8 mouse cellular contexts compared by ENCODE assay signal in genomic region chr3:105893941-105894391, GRCm38 (mm10). TPM values are rescaled to one million over a fixed set of nuclear protein-coding genes. Genes with fewer than 3 reads are reported as not detected.
DNase-seq lines count a peak whose midpoint lies in the region; ATAC-seq and TF ChIP-seq lines count a peak whose summit lies in the region.

No protein-coding gene starts in this region.

- peak; percentile 34; the same call in 1 of the 2 replicates for TF ChIP-seq EP300 in lung, postnatal 0 days (IDR thresholded peaks at IDR 0.05)

- TF ChIP-seq CTCF in intestine, postnatal 0 days (IDR thresholded peaks at IDR 0.05; ENCODE audit: low read depth), result no peak
- no peak for TF ChIP-seq CTCF in lung, postnatal 0 days (IDR thresholded peaks at IDR 0.05)

- intact Hi-C loops in left cerebral cortex, postnatal 4 days (cut with DNase I), result no loop called here

- no peak for DNase-seq in frontal cortex, postnatal 10 days (ENCODE audit: low spot score in 2 of 2)
- DNase-seq in ES-CJ7 (ENCODE audit: low read depth, low spot score), result peak; percentile 48
- peak; percentile 81 for DNase-seq in gastrocnemius, adult 18-20 months (ENCODE audit: low spot score)
- peak; percentile 47 for DNase-seq in lung, postnatal 0 days (ENCODE audit: low spot score)
- DNase-seq in left cerebral cortex, postnatal 4 days, result no peak

- H3K4me2 ChIP-seq in intestine, postnatal 0 days (replicated peaks; ENCODE audit: low read depth), result peak overlapping the region; percentile 49
- H3K4me2 ChIP-seq in lung, postnatal 0 days (replicated peaks; ENCODE audit: low read depth, low read length), result no peak overlapping the region
- no peak overlapping the region for H3K4me2 ChIP-seq in neural tube, embryonic 15.5 days

- 0 out of 2 replicates have a peak, but pooled peaks have one; percentile 13 for ATAC-seq in frontal cortex, adult (ENCODE audit: low TSS enrichment)
- ATAC-seq in intestine, postnatal 0 days, result peak; percentile 16
- peak; percentile 27 for ATAC-seq in lung, postnatal 0 days
- ATAC-seq in neural tube, embryonic 15.5 days (ENCODE audit: low FRiP score), result no peak

- H3K4me3 ChIP-seq in intestine, postnatal 0 days (ENCODE audit: low read depth, low read length), result no peak overlapping the region
- H3K4me3 ChIP-seq in lung, postnatal 0 days (ENCODE audit: low read depth, low read length), result no peak overlapping the region
- H3K4me3 ChIP-seq in neural tube, embryonic 15.5 days (replicated peaks), result no peak overlapping the region

- H3K36me3 ChIP-seq in intestine, postnatal 0 days (ENCODE audit: control insufficient read depth, insufficient read depth), result no peaks in the 10 kb centered on the region
- H3K36me3 ChIP-seq in lung, postnatal 0 days (ENCODE audit: insufficient read depth, low read length), result no peaks in the 10 kb centered on the region
- no peaks in the 10 kb centered on the region for H3K36me3 ChIP-seq in neural tube, embryonic 15.5 days

- no peaks in the 10 kb centered on the region for H3K9me3 ChIP-seq in intestine, postnatal 0 days (ENCODE audit: control insufficient read depth)
- no peaks in the 10 kb centered on the region for H3K9me3 ChIP-seq in lung, postnatal 0 days (ENCODE audit: low read length)
- H3K9me3 ChIP-seq in neural tube, embryonic 15.5 days (replicated peaks), result no peaks in the 10 kb centered on the region

- WGBS in intestine, postnatal 0 days, result 25% methylated on average over 6 of the region's 6 CpGs
- 42% methylated on average over 6 of the region's 6 CpGs for WGBS in lung, postnatal 0 days
- WGBS in neural tube, embryonic 15.5 days, result 72% methylated on average over 6 of the region's 6 CpGs

- peaks cover 9% of the 10 kb centered on the region; the same call in 1 of the 2 replicates for H3K4me1 ChIP-seq in intestine, postnatal 0 days (replicated peaks; ENCODE audit: control insufficient read depth, insufficient read depth, low read length)
- peaks cover 16% of the 10 kb centered on the region; the same call in 1 of the 2 replicates for H3K4me1 ChIP-seq in lung, postnatal 0 days (ENCODE audit: insufficient read depth, low read depth, low read length)
- H3K4me1 ChIP-seq in neural tube, embryonic 15.5 days, result no peaks in the 10 kb centered on the region

- no peaks in the 10 kb centered on the region for H3K27me3 ChIP-seq in intestine, postnatal 0 days (replicated peaks; ENCODE audit: control insufficient read depth, insufficient read depth, low read length)
- H3K27me3 ChIP-seq in lung, postnatal 0 days (replicated peaks; ENCODE audit: insufficient read depth, low read length), result no peaks in the 10 kb centered on the region
- no peaks in the 10 kb centered on the region for H3K27me3 ChIP-seq in neural tube, embryonic 15.5 days (replicated peaks)

- H3K27ac ChIP-seq in intestine, postnatal 0 days (ENCODE audit: low read depth, low read length), result peak overlapping the region; percentile 96
- H3K27ac ChIP-seq in lung, postnatal 0 days (ENCODE audit: low read length), result peak overlapping the region; percentile 74; the same call in 1 of the 2 replicates
- no peak overlapping the region for H3K27ac ChIP-seq in neural tube, embryonic 15.5 days (replicated peaks)

- H3K9ac ChIP-seq in intestine, postnatal 0 days (ENCODE audit: low read depth, low read length), result no peak overlapping the region
- no peak overlapping the region for H3K9ac ChIP-seq in lung, postnatal 0 days (replicated peaks; ENCODE audit: low read depth)
- H3K9ac ChIP-seq in neural tube, embryonic 15.5 days (replicated peaks), result no peak overlapping the region

RNA-seq across cellular contexts. Expression of gene Tmigd3, which starts 23.3 kb away (rescaled TPM):
- total RNA-seq in gastrocnemius, adult 18-20 months (2021), result not detected
- 0.44 and 0.48 TPM in 2 replicates for polyA plus RNA-seq in intestine, postnatal 0 days (2015; fragmentation: Nextera tagmentation; extraction: Ambion mirVana)
- polyA plus RNA-seq in lung, postnatal 0 days (2015; fragmentation: Nextera tagmentation; extraction: Ambion mirVana), result 1.5 and 1.6 TPM in 2 replicates
- not detected for total RNA-seq in left cerebral cortex, postnatal 4 days (2021)
- polyA plus RNA-seq in neural tube, embryonic 15.5 days (2015; fragmentation: Nextera tagmentation; extraction: Ambion mirVana), result not detected in 2 replicates

RNA-seq across cellular contexts. Expression of gene Adora3, which starts 23.3 kb away (rescaled TPM):
- total RNA-seq in gastrocnemius, adult 18-20 months (2021), result not detected
- 0.43 TPM in 2 replicates for polyA plus RNA-seq in intestine, postnatal 0 days (2015; fragmentation: Nextera tagmentation; extraction: Ambion mirVana)
- 0.82 and 0.89 TPM in 2 replicates for polyA plus RNA-seq in lung, postnatal 0 days (2015; fragmentation: Nextera tagmentation; extraction: Ambion mirVana)
- under 1 TPM; 0.28 to 0.36 TPM for total RNA-seq in left cerebral cortex, postnatal 4 days (2021)
- 0.27 and 0.42 TPM in 2 replicates for polyA plus RNA-seq in neural tube, embryonic 15.5 days (2015; fragmentation: Nextera tagmentation; extraction: Ambion mirVana)

RNA-seq across cellular contexts. Expression of gene I830077J02Rik, which starts 38.5 kb away (rescaled TPM):
- total RNA-seq in gastrocnemius, adult 18-20 months (2021), result under 1 TPM; 0.07 to 0.34 TPM
- 0.89 and 1.7 TPM in 2 replicates for polyA plus RNA-seq in intestine, postnatal 0 days (2015; fragmentation: Nextera tagmentation; extraction: Ambion mirVana)
- polyA plus RNA-seq in lung, postnatal 0 days (2015; fragmentation: Nextera tagmentation; extraction: Ambion mirVana), result 1.2 and 1.9 TPM in 2 replicates
- under 1 TPM; 0.56 to 0.64 TPM for total RNA-seq in left cerebral cortex, postnatal 4 days (2021)
- polyA plus RNA-seq in neural tube, embryonic 15.5 days (2015; fragmentation: Nextera tagmentation; extraction: Ambion mirVana), result 0.54 and 1.8 TPM in 2 replicates

Comparison
In these comparisons a context has a peak if more than half of its experiments do, and no peak if none do; other contexts are left out.
1. DNase-seq: peak in ES-CJ7 (single experiment), gastrocnemius, adult 18-20 months (single experiment) and lung, postnatal 0 days (single experiment); none in frontal cortex, postnatal 10 days (0 of 2) and left cerebral cortex, postnatal 4 days (single experiment).